Mouse (Mus musculus): ENCODE results near the gene Olfr275.
"Not testable (repeated sequence)": the region's sequence is repeated elsewhere in the genome, so short reads cannot be mapped to it uniquely, and the experiment has no call there.

Gene Olfr275

DNA sequence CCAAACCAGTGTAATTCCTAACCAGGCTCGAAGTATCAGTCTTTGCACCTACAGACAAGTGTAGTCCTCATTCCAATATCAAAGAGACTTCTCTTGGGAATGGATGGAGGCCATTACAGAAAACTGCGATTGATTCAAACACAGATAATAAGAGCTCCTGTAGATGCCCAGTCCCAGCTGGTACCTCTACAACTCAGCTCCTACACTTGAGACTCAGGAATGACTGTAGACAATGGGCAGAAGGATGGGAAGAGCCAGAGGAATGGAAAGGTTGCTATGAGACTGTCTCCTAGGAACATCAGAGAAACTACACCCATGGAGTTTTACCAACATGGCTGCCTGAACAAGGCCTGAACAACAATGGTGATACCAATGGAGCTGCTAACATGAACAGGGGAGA, at the start of gene Olfr275:
Olfr275 (plus strand) TSS at position 301 of the 400 bp plus-strand sequence.
- DNase-seq, result no peak

- no peak for DNase-seq
These were observed 48.8 kb upstream of the Olfr275 start for GRCm38 (mm10) chr4:52765612-52766011.

DNA sequence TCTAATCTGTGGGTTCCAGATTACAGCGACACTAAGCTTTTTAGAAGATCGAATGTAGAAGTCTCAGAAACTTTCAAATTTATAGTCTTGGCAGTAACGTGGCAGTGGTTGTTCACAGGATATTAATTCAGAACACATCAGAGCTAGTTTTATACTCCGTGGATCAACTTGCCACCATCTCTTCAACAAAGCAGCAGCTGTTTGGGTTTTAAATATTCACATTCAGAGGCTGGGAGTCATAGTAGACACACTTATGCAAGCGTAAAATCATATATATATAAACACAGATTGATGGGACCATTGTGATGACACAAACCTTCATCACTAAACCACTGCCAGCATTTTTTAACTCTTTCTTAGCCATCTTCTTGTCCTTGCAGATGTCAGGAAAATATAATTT, 42.2 kb upstream of the Olfr275 start:
- DNase-seq, result no peak

- DNase-seq, result no peak
These were observed 14.4 kb upstream of the Olfr275 start for GRCm38 (mm10) chr4:52800013-52800412.

DNA sequence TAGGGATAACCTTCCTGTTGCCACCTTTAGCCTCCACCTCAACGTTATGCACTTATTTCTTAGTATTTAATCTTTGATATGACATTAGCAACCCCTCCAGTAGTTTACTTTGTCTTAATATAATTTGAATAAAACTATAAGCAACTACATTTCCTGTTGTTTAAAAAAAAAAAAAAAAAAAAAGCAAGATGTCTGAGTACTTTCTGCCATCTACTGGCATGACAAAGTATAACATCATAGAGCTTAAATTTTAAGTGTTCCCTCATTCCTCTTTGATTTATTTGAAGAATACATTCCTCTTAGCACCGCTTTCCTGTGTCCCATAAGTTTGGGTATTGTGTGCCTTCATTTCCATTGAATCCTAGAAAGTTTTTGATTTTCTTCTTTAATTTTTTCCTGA, 2.5 kb upstream of the Olfr275 start:
- DNase-seq, result no peak

DNA sequence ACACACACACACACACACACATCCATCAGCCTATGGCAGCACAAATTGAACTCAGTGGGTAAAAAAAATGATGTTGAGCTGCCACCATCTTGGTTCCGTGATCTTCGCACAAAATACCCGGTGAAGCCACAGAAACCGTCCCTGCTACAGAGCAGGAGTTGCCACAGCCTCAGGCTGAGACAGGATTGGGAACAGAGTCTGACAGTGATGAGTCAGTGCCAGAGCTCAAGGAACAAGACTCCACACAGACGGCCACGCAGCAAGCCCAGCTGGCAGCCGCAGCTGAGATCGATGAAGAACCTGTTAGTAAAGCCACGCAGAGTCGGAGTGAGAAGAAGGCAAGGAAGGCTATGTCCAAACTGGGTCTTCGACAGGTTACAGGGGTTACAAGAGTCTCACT, 7.0 kb downstream of the Olfr275 start:
- DNase-seq, result no peak

DNA sequence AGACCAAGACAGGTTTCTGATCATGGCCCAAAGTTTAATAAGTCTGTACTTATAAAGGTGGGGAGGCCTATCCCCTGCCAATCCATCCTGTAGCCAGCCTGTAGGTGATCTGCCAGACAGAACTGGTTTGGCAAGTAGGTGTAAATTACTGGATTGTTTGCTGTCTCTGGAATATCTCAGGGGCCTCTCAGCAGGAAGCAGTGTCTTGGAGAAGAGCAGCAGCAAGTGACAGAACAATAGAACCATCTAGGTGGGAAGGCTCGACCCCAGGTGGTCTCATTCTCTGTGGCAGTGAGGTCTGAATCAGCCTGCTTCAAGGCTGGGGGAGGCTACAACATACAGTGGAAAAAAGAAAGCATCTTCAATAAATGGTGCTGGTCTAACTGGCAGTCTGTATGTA, 31.0 kb downstream of the Olfr275 start:
- DNase-seq, result not testable (repeated sequence)

DNA sequence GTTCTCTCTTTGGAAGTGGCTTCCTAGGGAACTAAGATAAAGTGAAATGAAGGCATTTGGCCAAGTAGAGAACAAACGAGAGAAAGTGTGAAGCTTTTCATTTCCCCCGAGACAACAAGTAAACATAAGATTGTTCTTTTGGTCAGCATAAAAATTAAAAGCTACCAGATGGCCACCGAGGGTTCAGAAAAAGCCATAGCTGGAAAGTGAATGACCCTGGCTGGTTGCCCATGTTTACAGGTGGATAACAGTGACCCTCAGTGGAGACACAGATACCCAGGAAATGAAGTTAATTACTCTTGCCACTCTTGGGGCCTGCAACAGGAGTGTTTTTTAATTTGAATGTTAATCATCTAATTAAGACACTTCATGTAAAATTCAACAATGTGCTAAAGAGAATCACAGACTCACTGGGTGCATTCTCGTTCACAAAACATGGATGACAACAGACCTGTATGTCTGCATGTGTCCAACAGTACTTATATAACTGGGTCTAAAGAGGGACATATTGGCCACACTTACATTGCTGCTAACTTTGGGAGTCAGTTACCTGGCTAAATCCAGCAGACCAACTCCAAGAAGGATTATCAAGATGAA, 34.7 kb downstream of the Olfr275 start:
- no peak for DNase-seq

GRCm38 (mm10) chr4:52849672-52850071, 35.3 kb downstream of the Olfr275 start:
- DNase-seq, result no peak

GRCm38 (mm10) chr4:52859136-52859535, 44.7 kb downstream of the Olfr275 start, which contains the start of gene Olfr273:
Olfr273 (minus strand) TSS chr4:52859236.
- DNase-seq, result no peak

- no peak for DNase-seq
These were observed 49.8 kb downstream of the Olfr275 start for GRCm38 (mm10) chr4:52864156-52864555.
